Mouse (Mus musculus) thymus, postnatal 4 days (tissue): ENCODE results near the gene Abca4.

Experiments used
- DNase-seq: peaks from one replicate; pipeline ENCODE4 v3.0.0; 2021

Abca4 gene

GRCm38 (mm10) chr3:122111141-122111981, 67.1 kb downstream of the Abca4 start:
- DNase-seq: no peak

GRCm38 (mm10) chr3:122118651-122119214, 74.5 kb downstream of the Abca4 start:
- DNase-seq: no peak

GRCm38 (mm10) chr3:122119733-122120132, 75.5 kb downstream of the Abca4 start:
- no peak for DNase-seq

- DNase-seq: no peak
Measured at GRCm38 (mm10) chr3:122120217-122120616, 76.0 kb downstream of the Abca4 start.

- peak; percentile 87 for DNase-seq
Measured at GRCm38 (mm10) chr3:122122127-122122663, 78.0 kb downstream of the Abca4 start.

GRCm38 (mm10) chr3:122122838-122123237, 78.6 kb downstream of the Abca4 start:
- no peak for DNase-seq

GRCm38 (mm10) chr3:122128999-122129493, 84.8 kb downstream of the Abca4 start:
- DNase-seq: peak; percentile 23

- no peak for DNase-seq
Measured at GRCm38 (mm10) chr3:122130771-122131170, 86.5 kb downstream of the Abca4 start.

GRCm38 (mm10) chr3:122131633-122132032, 87.4 kb downstream of the Abca4 start:
- no peak for DNase-seq

- no peak for DNase-seq
Measured at GRCm38 (mm10) chr3:122133255-122133654, 89.0 kb downstream of the Abca4 start.

- no peak for DNase-seq
Measured at GRCm38 (mm10) chr3:122133840-122134239, 89.6 kb downstream of the Abca4 start.

GRCm38 (mm10) chr3:122140589-122141400, 96.6 kb downstream of the Abca4 start:
- peak; percentile 61 for DNase-seq

GRCm38 (mm10) chr3:122142256-122142922, 98.1 kb downstream of the Abca4 start:
- no peak for DNase-seq

- DNase-seq: no peak
Measured at GRCm38 (mm10) chr3:122143432-122143831, 99.2 kb downstream of the Abca4 start.

- DNase-seq: no peak
Measured at GRCm38 (mm10) chr3:122145430-122145829, 101.2 kb downstream of the Abca4 start.

GRCm38 (mm10) chr3:122150836-122151235, 106.6 kb downstream of the Abca4 start:
- no peak for DNase-seq

GRCm38 (mm10) chr3:122152431-122152830, 108.2 kb downstream of the Abca4 start:
- no peak for DNase-seq

GRCm38 (mm10) chr3:122154080-122154479, 109.8 kb downstream of the Abca4 start:
- DNase-seq: no peak

GRCm38 (mm10) chr3:122159447-122159846, 115.2 kb downstream of the Abca4 start:
- no peak for DNase-seq

- DNase-seq: peak; percentile 81
Measured at GRCm38 (mm10) chr3:122169616-122170178, 125.5 kb downstream of the Abca4 start.

- no peak for DNase-seq
Measured at GRCm38 (mm10) chr3:122170621-122171309, 126.5 kb downstream of the Abca4 start.
